Mouse (Mus musculus): ENCODE results near the gene Crybb2.
A peak's percentile ranks its signal among the peaks of the same experiment; 100 is the strongest.

DNA sequence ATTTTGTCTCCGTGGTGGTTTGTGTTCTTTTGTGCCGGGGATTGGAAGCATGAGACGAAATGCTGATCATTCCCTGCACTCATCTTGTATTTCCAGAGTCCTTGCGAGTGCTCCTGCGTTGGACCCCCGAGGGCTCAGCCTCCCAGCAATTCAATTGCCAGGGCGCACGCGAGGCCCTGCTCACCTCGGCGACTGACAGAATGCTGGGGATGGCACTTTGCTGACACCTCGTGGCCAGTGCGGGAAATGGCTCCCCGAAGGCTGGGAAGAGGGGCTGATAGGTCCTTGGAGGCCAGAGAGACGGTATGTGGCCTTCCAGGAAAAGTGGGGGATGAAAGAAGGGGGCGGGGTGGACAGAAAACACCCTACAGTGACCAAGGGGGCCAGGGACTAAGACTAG is 15.6 kb downstream of the Crybb2 start:
- TF ChIP-seq CTCF (IDR thresholded peaks at IDR 0.05) (peak; percentile 100), EP300 (IDR thresholded peaks at IDR 0.05) (no peak)
